Mouse (Mus musculus) heart, postnatal 0 days (tissue): Measurements from ENCODE around the gene Mrpl45. TPM values are rescaled to one million over a fixed set of nuclear protein-coding genes. Genes with fewer than 3 reads are reported as not detected.
A peak's percentile ranks its signal among the peaks of the same experiment; 100 is the strongest.
"Not testable (repeated sequence)": the region's sequence is repeated elsewhere in the genome, so short reads cannot be mapped to it uniquely, and the experiment has no call there.

Source experiments
- ATAC-seq: fragments of 200-750 bp; cut with Nextera tagmentation; 2 replicates; pipeline ENCODE4 v1.8.0; 2017; ENCODE audit warnings: low read depth, moderate number of reproducible peaks, moderate library complexity; ENCODE audit not compliant: insufficient read depth
- DNase-seq: peaks from one replicate; pipeline ENCODE4 v3.0.0-alpha.2; 2016; ENCODE audit warnings: low spot score
- H3K27ac ChIP-seq: fragments of 300-500 bp; sonication (generic); 2 replicates; pipeline ENCODE4 v1.5.1; 2014; ENCODE audit warnings: low read depth, mild to moderate bottlenecking
- H3K27me3 ChIP-seq: fragments of 300-500 bp; sonication (generic); 2 replicates; pipeline ENCODE4 v1.6.1; 2014; ENCODE audit warnings: low read length, mixed read lengths; ENCODE audit not compliant: control insufficient read depth, insufficient read depth
- H3K36me3 ChIP-seq: fragments of 300-500 bp; sonication (generic); replicated peaks from 2 replicates; pipeline ENCODE4 v1.6.1; 2014; ENCODE audit warnings: low read length, mixed read lengths; ENCODE audit not compliant: control insufficient read depth, insufficient read depth
- H3K4me1 ChIP-seq: fragments of 300-500 bp; sonication (generic); 2 replicates; pipeline ENCODE4 v1.6.1; 2014; ENCODE audit warnings: antibody characterized with exemption; ENCODE audit not compliant: control insufficient read depth, insufficient read depth
- H3K4me2 ChIP-seq: fragments of 300-500 bp; sonication (generic); 2 replicates; pipeline ENCODE4 v1.6.1; 2014; ENCODE audit warnings: low read depth, mild to moderate bottlenecking, low read length, moderate library complexity
- H3K4me3 ChIP-seq: fragments of 300-500 bp; sonication (generic); 2 replicates; pipeline ENCODE4 v1.5.1; 2014; ENCODE audit warnings: low read depth, low read length
- H3K9ac ChIP-seq: fragments of 300-500 bp; sonication (generic); replicated peaks from 2 replicates; pipeline ENCODE4 v1.6.1; 2014; ENCODE audit warnings: low read depth, low read length, mixed read lengths
- H3K9me3 ChIP-seq: fragments of 300-500 bp; sonication (generic); replicated peaks from 2 replicates; pipeline ENCODE4 v1.6.1; 2016; ENCODE audit warnings: low read length; ENCODE audit not compliant: control insufficient read depth
- CTCF ChIP-seq: IDR thresholded peaks from 2 replicates; pipeline ENCODE4 v1.5.1; 2016; ENCODE audit warnings: antibody characterized with exemption, control low read depth, low read depth
- EP300 ChIP-seq: IDR thresholded peaks from 2 replicates; pipeline ENCODE4 v1.6.1; 2016; ENCODE audit warnings: antibody characterized with exemption, low read depth
- WGBS: fragments of 180-500 bp; shearing (Covaris S2); extraction: QIAGEN DNeasy Blood & Tissue Kit; methylation state at CpG from one replicate; pipeline ENCODE4 v1.1.7; 2014; 5-methylcytosine and 5-hydroxymethylcytosine counted together
- polyA plus RNA-seq: library from polyadenylated mRNA; unstranded; fragments of >200 nt; fragmentation: Nextera tagmentation; extraction: Ambion mirVana; gene quantifications from 2 replicates; pipeline ENCODE4 v1.2.1, GENCODE M21; 2015
- total RNA-seq: library from RNA; depleted of rRNA; stranded (reverse); fragments of >200 nt; gene quantifications from 2 replicates; pipeline ENCODE4 v1.2.3, GENCODE M21; 2014; ENCODE audit warnings: low replicate concordance

Gene Mrpl45
- total and polyA plus RNA-seq, 2 experiments from 2014 or later = 41.8 to 64.6 TPM

- ATAC-seq (peak; percentile 78), DNase-seq (peak; percentile 77)
- TF ChIP-seq CTCF (no peak), EP300 (0 out of 2 replicates have a peak, but pooled peaks have one; percentile 12)
- Histone ChIP-seq H3K27ac (peak overlapping the region; percentile 92), H3K36me3 (no peaks in the 10 kb centered on the region), H3K27me3 (no peaks in the 10 kb centered on the region), H3K4me3 (peak overlapping the region; percentile 53), H3K9me3 (no peaks in the 10 kb centered on the region), H3K9ac (peak overlapping the region; percentile 62), H3K4me1 (peaks cover 15% of the 10 kb centered on the region; the same call in 1 of the 2 replicates), H3K4me2 (peak overlapping the region; percentile 83)
- WGBS = 0% methylated on average over 9 of the region's 9 CpGs
These were observed 6.1 kb upstream of the Mrpl45 start for GRCm38 (mm10) chr11:97309451-97309836.

- Histone ChIP-seq H3K27me3 (no peaks in the 10 kb centered on the region), H3K27ac (peak overlapping the region; percentile 92), H3K4me3 (peak overlapping the region; percentile 53), H3K9me3 (no peaks in the 10 kb centered on the region), H3K36me3 (no peaks in the 10 kb centered on the region), H3K4me2 (peak overlapping the region; percentile 83), H3K4me1 (peaks cover 15% of the 10 kb centered on the region; the same call in 1 of the 2 replicates), H3K9ac (peak overlapping the region; percentile 62)
- DNase-seq = peak; percentile 89
- under 1% methylated on average over 25 of the region's 25 CpGs for WGBS
- ATAC-seq = peak; percentile 81
- TF ChIP-seq CTCF (peak; percentile 93), EP300 (no peak)
These were observed 5.5 kb upstream of the Mrpl45 start for GRCm38 (mm10) chr11:97309911-97310571.

GRCm38 (mm10) chr11:97310895-97311631, 4.5 kb upstream of the Mrpl45 start:
- ATAC-seq = no peak
- peak overlapping the region; percentile 83 for H3K4me2 ChIP-seq
- H3K9ac ChIP-seq = peak overlapping the region; percentile 49; the same call in 1 of the 2 replicates
- peak overlapping the region; percentile 40 for H3K27ac ChIP-seq
- WGBS = 2% methylated on average over 18 of the region's 18 CpGs
- H3K27me3 ChIP-seq = no peaks in the 10 kb centered on the region
- H3K9me3 ChIP-seq = no peaks in the 10 kb centered on the region
- DNase-seq = peak; percentile 59
- H3K36me3 ChIP-seq = no peaks in the 10 kb centered on the region
- peaks cover 17% of the 10 kb centered on the region for H3K4me1 ChIP-seq
- TF ChIP-seq EP300 (no peak), CTCF (peak; percentile 28)
- H3K4me3 ChIP-seq = peak overlapping the region; percentile 53

GRCm38 (mm10) chr11:97312871-97313270, 2.6 kb upstream of the Mrpl45 start:
- H3K9me3 ChIP-seq, H3K4me2 ChIP-seq, H3K4me3 ChIP-seq, H3K27ac ChIP-seq, DNase-seq, H3K27me3 ChIP-seq, H3K36me3 ChIP-seq, ATAC-seq, H3K9ac ChIP-seq: not testable (repeated sequence)
- H3K4me1 ChIP-seq = peaks cover 24% of the 10 kb centered on the region
- 71% methylated on average over 1 of the region's 1 CpGs for WGBS

- TF ChIP-seq EP300 (no peak), CTCF (peak; percentile 17; the same call in 1 of the 2 replicates)
- ATAC-seq (no peak), DNase-seq (no peak)
- H3K27ac ChIP-seq = no peak overlapping the region
- H3K4me3 ChIP-seq = no peak overlapping the region
- H3K9ac ChIP-seq = no peak overlapping the region
- H3K9me3 ChIP-seq = no peaks in the 10 kb centered on the region
- H3K4me2 ChIP-seq = no peak overlapping the region
- H3K36me3 ChIP-seq = no peaks in the 10 kb centered on the region; the same call in 1 of the 2 replicates
- WGBS = 88% methylated on average over 3 of the region's 3 CpGs
- no peaks in the 10 kb centered on the region for H3K27me3 ChIP-seq
- peaks cover 20% of the 10 kb centered on the region for H3K4me1 ChIP-seq
These were observed 1.4 kb upstream of the Mrpl45 start for GRCm38 (mm10) chr11:97314110-97314509.
